Mouse (Mus musculus) right cerebral cortex, postnatal 4 days (tissue): ENCODE measurements at regions not wholly inside any gene's neighbourhood (a gene's known extent, or its start where the extent isn't known, plus 50 kb on each side); places are given as distances from the start of the nearest gene placed in this dataset.

Source experiments
- DNase-seq: peaks from one replicate; pipeline ENCODE4 v3.0.0-alpha.2; 2022

DNA sequence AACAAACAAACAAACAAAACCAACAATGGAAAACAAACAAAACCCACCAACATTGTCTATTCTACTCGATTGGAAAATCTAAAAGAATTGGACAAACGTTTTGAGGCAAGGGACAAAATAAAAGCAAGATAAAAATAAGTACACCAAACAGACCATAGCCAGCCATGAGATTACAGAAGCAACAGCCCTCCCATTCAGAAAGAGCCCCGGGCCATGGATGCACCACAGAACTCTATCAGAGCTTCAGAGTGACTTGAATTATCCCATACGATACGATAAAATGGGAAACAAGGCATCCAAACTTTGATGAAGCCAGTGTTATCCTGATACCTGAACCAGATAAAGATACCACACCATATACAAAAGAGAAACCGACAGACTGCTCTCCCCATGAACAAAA lies 68.7 kb downstream of the Npepl1 start:
- no peak for DNase-seq

DNA sequence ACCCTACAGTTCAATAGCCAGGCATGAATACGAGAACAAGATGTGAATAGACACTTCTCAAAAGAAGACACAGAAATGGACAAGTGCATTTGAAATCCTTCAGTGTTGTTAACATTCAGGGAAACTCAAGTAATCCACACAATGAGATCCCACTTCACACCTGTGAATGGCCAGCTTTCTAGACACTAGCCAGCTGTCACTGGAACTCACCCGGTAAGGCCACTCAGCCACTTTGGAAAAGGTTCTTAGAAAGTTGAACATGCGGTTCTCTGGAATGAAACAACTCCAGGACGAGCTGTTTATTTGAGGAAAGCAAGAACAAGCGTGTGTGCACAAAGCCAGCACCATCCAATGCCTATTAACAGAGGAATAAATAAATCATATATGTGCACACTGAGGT lies 74.6 kb downstream of the Npepl1 start:
- no peak for DNase-seq

- no peak for DNase-seq
These were observed 80.9 kb downstream of the Npepl1 start for GRCm38 (mm10) chr2:174191071-174191470.

- DNase-seq, result no peak
These were observed 81.4 kb downstream of the Npepl1 start for GRCm38 (mm10) chr2:174191516-174191915.

DNA sequence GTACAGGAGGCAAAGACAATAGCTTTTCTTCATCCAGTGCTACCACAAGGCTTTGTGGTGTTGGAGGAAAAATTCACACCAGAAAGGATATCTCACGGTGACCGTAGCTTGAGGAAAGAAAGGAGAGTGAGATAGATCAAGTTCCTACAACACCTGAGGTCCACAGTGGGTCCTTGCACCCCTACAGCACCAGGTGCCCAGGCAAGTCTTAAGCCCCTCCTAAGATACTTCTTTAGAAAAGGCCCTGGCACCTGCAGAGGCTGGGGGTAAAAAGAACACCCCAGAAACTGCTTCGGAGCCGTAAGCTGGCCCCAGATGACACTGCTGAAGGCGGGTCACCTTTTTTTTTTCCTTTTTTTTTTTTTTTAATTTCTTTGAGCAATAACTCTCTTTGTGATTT lies 81.9 kb downstream of the Npepl1 start:
- DNase-seq, result no peak

DNA sequence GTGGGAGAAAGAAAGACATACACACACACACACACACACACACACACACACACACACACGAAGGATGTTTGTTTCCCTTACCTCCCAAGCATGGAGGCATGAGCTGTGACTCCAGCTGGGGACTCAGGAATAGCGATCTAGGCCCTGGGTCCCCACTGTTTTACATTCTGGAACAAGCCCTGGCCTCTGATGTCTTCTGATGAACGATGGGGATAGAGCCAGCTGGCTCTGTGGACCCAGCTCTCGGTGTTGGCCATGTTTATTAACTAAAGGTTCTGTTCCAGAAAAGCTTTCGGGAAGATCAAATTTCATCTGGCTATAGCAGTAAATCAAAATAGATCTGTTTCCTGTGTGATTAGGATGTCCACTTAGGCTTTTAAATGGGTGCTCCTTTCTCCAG lies 83.4 kb downstream of the Npepl1 start:
- no peak for DNase-seq

GRCm38 (mm10) chr2:174195651-174196050 lies 85.5 kb downstream of the Npepl1 start:
- no peak for DNase-seq

GRCm38 (mm10) chr2:174196696-174197215 lies 86.6 kb downstream of the Npepl1 start:
- DNase-seq, result no peak

- DNase-seq, result no peak
These were observed 86.7 kb upstream of the Gnas start for GRCm38 (mm10) chr2:174197306-174197945.

DNA sequence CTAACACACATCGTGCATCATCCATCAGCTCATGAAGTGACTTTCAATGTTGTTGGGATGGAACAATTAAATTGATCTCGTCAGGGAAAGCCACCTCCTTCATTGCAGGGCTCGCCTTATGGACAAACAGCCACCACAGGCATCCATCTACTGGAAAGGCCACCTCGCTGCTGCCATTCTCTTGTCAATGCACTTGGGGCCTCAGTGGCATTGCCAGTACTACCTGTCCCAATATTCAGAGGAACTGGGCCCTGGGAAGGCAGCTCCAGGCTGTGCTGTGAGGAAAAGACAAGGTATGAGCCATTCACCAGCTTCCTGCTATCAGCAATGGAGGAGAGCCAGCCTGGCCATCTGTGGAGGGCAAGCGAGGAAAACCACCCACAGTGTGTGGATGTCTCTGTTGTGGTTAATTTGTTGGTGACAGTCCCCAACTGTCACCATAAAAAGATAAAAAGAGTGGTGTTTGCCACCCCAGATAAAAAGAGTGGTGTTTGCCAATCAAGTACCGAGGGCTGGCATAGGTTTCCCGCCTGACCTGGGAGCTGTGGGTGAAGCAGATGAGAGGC lies 85.6 kb upstream of the Gnas start:
- no peak for DNase-seq

DNA sequence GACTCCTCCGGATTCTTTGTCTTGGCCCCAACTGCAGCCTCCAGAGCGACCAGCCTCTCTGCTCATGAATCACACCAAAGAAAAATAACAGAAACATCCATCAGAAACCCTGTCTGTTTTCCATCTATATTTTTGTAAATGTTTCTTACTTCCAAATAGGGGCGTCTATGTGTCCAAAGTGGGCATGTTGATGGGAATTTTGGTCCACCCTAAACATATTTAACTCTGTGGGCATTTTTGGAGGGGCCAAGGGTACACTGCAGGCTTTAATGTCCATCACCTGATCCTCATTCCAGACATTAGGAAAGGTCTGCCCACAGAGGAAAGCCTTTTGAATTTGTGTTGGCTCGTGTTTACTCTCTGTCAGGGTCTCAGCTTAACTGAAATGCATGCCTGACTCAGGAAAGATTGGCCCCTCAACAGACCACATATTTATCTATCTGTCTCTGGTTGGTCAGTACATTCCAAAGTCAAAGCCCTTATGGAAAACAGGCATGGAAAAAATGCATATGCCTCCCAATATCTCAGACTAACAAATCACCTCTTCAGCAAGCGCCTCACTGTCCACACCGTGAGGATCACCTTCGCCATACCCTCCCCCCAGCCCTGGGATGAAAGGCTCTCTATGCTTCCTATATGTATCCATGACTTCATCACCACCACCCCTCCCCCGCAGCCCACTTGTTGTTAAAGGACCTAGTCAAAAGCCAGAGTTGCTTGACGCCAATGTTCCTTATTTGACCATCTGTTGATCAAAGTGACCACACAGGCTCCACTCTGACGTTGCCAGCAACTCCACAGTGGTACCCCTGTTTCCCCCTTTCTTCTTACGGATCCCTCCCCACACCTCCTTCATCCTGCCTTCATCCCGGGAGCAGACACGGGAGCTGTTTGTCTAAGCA lies 83.9 kb upstream of the Gnas start:
- DNase-seq, result peak; percentile 4

- no peak for DNase-seq
These were observed 80.7 kb upstream of the Gnas start for GRCm38 (mm10) chr2:174203412-174203811.

DNA sequence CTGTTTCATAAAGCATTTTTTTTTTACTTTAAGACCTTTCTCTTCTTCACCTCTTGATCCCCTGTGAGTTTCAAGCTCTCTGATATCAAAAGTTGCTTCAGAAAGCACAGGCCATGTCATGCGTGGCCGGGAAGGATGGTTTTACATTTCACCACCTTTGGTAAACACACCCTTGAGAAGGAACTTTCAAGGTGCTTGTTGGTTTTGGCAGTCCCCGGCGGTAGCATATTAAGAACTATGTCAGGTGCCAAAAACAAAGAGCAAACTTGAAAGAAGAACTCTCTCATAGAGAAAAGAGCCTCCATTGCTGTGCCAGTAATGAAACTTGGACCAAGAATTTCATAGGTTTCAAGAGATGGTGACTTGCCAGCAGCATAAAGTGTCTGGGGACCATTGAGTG lies 72.4 kb upstream of the Gnas start:
- DNase-seq, result no peak

GRCm38 (mm10) chr2:174226660-174227059 lies 57.5 kb upstream of the Gnas start:
- DNase-seq, result no peak
